Mouse (Mus musculus): ENCODE data around the gene Irf2bpl. TPM values are rescaled to one million over a fixed set of nuclear protein-coding genes. Genes with fewer than 3 reads are reported as not detected.

Irf2bpl gene
- polyA plus RNA-seq (2012; rRNA removed): 71.3 and 75.7 TPM in 2 replicates

DNA sequence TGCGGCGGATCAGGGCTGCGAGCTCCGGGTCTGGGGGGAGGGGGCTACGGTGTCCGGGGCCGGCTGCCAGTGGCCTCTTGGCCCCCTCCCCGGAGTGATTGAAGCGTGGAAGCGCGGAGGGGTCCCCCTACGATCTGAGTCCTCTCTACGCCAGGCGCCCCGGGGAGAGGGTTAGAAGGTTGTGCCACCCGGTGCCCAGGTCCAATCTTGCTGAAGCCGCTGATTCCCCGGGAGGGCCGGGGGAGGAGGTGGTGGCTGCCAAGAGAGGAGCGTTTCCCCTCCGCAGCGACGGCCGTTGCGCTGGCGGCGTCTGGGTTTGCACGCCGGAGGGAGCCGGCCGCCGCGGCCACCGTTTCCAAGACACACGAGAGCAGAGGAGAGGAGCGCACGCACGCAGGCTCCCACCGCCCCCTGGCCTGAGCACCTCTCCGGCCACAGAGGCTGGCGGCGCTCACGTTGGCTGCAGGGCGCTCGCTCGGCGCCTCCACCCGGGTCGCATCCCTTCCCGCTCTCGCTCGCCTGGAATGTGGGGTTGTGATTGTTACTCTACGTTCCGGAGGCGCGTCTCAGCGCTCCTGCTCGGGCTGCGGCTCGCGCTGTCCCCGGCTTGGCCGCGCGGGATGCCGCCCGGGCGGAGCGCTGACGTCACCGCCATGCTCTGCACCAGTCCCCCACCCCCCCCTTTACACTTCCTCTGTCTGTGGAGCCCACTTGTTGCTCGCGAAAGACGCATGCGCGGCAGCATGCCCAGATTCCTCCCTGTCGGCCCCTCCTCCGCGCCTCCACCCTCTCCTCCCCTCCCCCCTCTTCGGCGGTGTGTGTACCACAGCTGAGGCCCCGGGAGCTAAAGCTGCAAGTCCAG is at the start of gene Irf2bpl:
TSS of gene Irf2bpl (minus strand) at position 602 of the 862 bp plus-strand sequence.

Other genes starting within 250 kb of the Irf2bpl start
- gene Vash1, start 206.1 kb downstream of the Irf2bpl start, polyA plus RNA-seq (2012; rRNA removed): 32.9 and 39.5 TPM in 2 replicates
- 14.2 and 14.4 TPM in 2 replicates for gene Angel1, start 158.3 kb downstream of the Irf2bpl start, polyA plus RNA-seq (2012; rRNA removed)
- gene Lrrc74a, start 150.4 kb downstream of the Irf2bpl start, polyA plus RNA-seq (2012; rRNA removed): not detected in 2 replicates
- gene Cipc, start 62.2 kb upstream of the Irf2bpl start, polyA plus RNA-seq (2012; rRNA removed): 48.2 and 54.7 TPM in 2 replicates
- 7.7 and 11.5 TPM in 2 replicates for gene Zdhhc22, start 105.6 kb upstream of the Irf2bpl start, polyA plus RNA-seq (2012; rRNA removed)
- gene Tmem63c, start 136.5 kb upstream of the Irf2bpl start, polyA plus RNA-seq (2012; rRNA removed): 14.6 and 14.9 TPM in 2 replicates
- 1.4 and 1.7 TPM in 2 replicates for gene Ngb, start 217.7 kb upstream of the Irf2bpl start, polyA plus RNA-seq (2012; rRNA removed)

All from central nervous system, embryonic 14 days (tissue).